Mouse (Mus musculus): ENCODE results near the gene Wdr81.

Gene Wdr81

DNA sequence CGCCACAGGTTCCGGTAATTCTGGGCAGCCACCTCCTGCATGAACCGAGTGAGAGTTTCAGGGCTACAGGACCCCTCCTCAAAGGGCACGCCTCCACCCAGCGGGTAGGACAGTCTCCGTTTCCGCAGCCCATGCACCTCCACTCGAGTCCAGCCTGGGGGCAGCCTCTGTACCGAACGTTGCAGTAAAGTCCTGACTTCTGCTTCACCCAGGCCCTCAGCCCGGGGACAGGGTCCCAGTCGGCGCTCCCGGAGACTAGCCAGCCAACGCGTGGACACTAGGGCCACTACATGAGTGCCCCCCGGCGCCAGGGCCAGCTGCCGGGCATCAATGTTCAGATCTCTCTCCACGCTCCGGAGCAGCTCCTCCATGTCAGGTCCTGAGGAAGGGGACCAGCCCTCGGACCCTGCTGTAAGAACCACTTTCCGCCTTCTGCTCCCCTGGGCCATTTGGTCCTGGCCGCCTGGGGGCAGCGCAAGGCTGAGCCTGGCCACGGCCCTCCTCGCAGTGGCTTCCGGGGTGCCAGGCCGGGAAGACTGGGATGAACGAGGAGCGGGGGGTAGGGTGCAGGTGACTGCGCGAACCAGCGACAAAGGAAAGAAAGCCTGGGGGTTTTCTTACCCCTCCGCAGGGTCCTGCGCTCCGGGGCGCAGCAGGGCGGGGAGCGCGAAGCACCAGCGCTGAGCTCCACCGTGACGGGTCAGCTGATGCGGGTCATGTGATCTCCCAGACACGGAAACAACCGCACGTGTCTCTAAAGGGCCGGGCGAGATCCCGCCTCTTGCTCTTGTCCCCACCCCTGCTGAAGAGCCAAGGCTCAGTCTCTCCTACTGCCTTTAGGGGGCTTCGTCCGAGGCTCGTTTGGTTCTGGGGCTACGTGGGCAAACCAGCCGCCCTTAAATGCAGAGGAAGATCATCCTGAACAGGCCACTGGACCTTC lies at the start of gene Wdr81:
Gene Wdr81, minus strand, starts transcription at position 727 of the 940 bp plus-strand sequence.
- DNase-seq = peak; percentile 90 to 92

GRCm38 (mm10) chr11:75498126-75498525 lies 43.6 kb upstream of the Wdr81 start:
- DNase-seq = no peak

- no peak for DNase-seq
Observed at GRCm38 (mm10) chr11:75494296-75495049, 40.0 kb upstream of the Wdr81 start.

GRCm38 (mm10) chr11:75487496-75487895 lies 33.0 kb upstream of the Wdr81 start:
- no peak for DNase-seq

GRCm38 (mm10) chr11:75486601-75487285 lies 32.2 kb upstream of the Wdr81 start, which contains the start of gene Prpf8:
Prpf8 (plus strand) TSS chr11:75486816.
- peak; percentile 97 to 98 for DNase-seq

GRCm38 (mm10) chr11:75486192-75486591 lies 31.7 kb upstream of the Wdr81 start:
- no peak for DNase-seq

DNA sequence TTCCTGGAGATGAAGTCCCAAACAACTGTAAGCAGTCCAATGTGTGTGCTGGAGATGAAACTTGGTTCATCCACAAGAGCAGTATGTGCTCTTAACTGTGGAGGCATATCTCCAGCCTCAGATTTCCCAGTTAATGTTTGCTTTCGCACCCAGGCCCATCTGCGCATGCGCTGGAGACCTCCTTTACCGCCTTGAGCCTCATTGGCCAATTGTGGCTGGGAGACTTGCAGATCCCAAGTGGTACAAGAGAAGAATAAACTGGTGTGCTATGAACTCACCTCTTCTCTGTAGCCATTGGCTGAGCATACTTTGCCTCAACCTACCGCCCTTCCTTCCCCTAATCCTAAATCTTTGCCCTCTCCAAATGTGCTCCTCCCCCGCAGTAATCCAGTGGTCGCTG lies 18.9 kb upstream of the Wdr81 start:
- DNase-seq = no peak

GRCm38 (mm10) chr11:75472469-75473081 lies 18.1 kb upstream of the Wdr81 start:
- no peak for DNase-seq

DNA sequence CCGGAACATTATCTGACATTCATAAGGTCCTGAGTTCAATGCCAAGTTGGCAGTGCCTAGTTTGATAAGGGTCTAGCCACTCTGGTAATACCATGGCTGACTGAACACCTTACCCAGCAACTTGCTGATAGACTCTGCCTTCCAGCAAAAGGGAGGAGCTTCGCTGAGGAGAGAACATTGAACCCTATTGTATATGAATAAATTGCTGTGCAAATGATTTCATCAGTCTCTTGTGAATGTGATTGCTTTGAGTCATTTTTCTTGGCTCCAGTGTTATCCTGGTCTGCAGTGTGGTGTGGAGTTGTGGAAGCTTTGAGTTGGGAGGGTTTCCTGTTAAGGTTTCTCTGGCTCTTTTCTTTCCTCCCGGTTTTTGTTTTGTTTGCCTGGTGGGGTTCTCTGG lies 16.2 kb upstream of the Wdr81 start:
- no peak for DNase-seq

DNA sequence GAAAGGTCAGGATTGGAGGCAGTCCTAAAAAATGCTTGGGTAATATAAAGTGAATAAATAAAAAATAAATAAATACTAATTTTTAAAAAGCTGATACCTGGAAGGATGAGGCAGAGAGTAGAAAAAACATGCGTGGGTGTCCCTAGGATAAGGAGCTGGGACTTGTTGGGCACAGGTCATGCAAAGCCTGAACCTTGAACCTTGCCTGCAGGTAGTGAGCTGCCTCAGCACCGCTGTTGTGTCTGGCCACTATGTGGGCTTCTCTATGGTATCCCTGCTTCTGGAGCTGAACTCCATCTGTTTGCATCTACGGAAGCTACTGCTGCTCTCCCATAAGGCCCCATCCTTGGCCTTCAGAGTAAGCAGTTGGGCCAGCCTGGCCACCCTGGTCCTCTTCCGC lies 14.7 kb upstream of the Wdr81 start:
- no peak for DNase-seq

DNA sequence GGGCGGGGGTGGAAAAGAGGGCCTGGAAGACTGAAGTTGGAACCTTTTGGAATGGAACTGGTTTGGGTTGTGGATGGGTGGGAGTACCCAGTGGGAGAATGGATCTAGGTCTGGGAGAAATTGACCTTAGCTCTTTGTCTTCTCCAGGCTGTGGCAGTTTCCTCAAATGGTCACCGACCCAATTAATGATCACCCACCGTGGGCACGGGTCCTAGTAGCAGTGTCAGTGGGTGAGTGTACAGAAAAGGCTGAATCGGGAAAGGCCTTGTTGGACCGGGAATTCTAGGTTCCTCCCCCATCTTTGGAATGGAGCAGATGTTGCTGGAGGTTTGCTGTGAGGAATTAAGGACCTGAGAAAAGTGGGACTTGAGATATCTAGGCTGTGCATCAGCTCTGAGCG lies 13.9 kb upstream of the Wdr81 start:
- no peak for DNase-seq

- DNase-seq = peak; percentile 68 to 77
Observed at GRCm38 (mm10) chr11:75467512-75468215, 13.1 kb upstream of the Wdr81 start.

DNA sequence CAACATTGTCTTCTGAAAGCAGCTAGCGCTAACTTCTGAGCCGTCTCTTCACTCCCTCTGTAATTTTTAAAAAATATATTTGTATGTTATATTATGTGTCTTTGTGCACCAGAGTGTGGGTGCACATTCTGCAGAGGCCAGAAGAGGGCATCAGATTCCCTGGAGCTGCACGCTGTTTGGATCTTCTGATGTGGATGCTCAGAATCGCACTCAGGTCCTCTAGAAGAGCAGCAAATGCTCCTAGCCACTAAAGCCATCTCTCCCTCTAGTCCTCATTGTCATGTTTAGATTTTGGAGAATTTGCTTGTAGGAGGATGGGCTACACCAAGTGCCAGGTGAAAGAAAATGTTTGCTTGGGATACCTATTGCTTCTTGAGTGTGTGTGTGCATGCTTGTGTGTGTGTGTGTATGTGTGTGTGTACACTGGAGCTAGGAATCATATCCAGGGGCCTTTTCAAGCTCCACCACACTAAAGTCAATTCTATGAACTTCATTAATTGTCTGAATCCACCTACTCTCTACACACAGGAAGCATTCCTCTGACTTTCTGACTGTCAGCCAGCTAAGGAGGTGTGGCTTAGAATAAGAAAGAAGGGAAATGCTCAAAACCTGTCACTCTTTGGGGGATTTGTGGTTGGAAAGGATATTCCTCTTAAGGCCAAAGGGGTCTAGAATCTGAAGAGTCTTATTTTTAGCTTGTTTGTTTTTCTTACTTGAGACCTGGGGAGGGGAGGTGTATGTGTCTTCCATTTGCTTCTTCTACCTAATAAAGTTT lies 12.4 kb upstream of the Wdr81 start:
- DNase-seq = no peak

- no peak for DNase-seq
Observed at GRCm38 (mm10) chr11:75465051-75465450, 10.5 kb upstream of the Wdr81 start.

DNA sequence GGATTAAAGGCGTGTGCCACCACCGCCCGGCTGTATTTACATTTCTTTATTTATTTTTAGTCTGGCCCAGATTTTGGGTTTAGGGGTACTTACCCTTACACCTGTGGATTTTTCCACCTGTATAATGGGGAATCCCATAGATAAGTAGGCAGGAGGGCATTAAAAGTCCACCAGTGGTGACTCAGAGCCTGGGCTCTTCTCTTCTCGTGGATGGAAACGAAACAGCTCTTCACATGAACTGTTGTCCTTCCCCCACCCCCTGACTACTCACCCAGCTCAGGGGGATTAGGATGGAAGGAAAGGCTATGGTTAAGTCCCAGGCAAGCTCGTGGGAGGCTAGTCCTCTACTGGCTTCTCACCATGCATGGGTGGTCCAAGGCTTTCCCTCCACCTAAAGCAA lies 9.9 kb upstream of the Wdr81 start:
- DNase-seq = no peak

DNA sequence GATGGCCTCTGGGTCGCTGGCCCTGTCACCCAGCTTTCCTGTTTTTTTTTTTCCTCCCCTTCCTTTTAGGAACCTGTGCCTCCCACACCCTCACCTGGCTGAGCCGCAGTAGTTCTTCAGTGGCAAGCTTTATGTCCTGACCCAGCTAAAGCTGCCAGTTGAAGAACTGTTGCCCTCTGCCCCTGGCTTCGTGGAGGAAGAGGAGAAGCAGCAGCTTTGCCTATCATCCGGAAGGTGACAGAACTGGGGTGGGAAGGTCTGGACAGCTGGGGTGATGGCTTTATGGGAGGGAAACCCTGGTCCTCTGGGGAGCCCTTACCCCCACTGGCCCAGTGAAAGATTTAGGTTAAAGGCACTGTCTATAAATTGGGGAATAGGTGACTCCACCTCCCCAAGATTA lies 9.1 kb upstream of the Wdr81 start:
- DNase-seq = no peak

DNA sequence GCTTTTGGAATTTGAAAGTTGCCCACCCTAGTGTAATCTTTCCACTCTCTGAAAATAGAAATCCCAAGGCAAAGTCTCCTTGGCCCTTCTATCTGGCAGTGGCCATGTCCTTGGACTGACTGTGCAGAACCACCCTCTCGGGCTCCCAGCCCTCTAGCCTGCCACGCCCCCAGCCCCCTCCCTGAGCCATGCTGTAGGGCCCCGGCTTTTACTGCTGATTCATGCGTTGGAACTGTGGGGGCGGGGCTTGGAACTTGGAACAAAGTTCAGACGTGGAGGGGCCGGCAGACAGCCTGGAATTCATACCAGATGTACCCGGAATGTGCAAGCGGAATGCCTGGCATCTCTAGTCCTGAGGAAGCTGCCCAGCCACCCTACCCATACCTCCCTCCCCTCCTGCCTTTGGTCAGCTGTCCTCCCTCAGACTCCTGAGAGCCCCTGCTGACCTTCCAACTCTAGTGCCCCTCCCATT lies 8.4 kb upstream of the Wdr81 start:
- peak; percentile 90 to 94 for DNase-seq

DNA sequence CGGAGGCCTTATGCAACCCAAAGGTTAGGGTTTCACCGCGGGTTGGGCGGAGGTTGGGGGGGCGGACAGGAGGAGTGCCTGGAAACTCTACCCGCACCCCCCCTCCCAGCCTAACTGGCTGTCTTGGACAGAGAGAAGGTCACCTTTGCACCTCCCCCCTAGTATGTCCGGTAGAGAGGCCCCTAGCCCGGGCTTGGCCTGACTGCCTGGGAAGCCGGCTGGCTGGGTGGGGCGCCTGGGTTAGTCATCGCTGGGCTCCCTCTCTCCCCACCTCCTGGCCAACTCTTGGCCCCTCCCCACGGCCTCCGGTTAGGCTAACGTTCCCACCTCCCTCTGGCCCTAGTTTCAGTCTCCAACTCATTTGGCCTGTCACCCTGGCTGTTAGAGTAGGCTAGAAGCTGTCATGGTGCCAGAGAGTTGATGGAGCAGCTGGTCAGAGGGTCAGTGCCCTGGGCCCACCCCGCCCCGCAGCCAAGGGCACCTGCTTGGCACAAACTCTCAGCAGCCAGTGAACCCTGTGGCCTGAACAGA lies 7.8 kb upstream of the Wdr81 start:
- DNase-seq = peak; percentile 82 to 84

DNA sequence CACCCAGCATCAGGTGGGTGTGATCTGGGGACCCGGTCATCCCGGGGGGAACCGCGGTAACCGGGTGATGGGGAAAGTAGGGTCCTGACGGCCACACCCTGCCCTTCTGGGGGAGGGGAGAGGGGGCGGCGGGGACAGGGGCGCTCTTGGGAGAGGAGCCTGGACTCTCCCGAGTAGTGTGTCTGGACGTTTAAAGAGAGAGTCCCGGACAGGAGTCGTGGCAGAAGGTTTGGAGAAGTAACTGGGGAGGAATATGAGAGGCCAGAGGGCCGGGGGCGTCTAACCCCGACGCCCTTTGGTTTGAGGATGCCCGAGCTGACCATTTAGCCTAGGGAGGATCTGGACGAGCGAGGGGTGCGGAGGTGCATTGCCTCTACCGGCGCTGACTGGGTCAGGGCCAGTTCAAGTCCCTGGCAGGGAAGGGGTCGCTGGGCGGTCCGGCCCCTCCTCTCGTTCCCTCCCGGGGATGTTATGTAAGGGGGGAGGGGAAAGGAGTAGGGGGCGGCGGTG lies 7.3 kb upstream of the Wdr81 start:
- no peak for DNase-seq

Measured in lung, postnatal 4 days (tissue).